Mouse (Mus musculus): ENCODE results near the gene Brap.

GRCm38 (mm10) chr5:121736641-121737040, 76.3 kb downstream of the Brap start:
- TF ChIP-seq CTCF (IDR thresholded peaks at IDR 0.05; ENCODE audit: extremely low read depth, insufficient read depth, insufficient read length, insufficient replicate concordance): no peak
- no peak for TF ChIP-seq POLR2A (IDR thresholded peaks at IDR 0.05; ENCODE audit: low read depth, low read length)

Data from spleen, adult 2 months (tissue).